Mouse (Mus musculus) urinary bladder, adult 2 months (tissue): Measurements from ENCODE around the gene Klhl9. TPM values are rescaled to one million over a fixed set of nuclear protein-coding genes. Genes with fewer than 3 reads are reported as not detected.
"Not testable (repeated sequence)": the region's sequence is repeated elsewhere in the genome, so short reads cannot be mapped to it uniquely, and the experiment has no call there.

ENCODE experiments used
- DNase-seq: peaks from one replicate; pipeline ENCODE4 v3.0.0; 2022; ENCODE audit warnings: low spot score
- polyA plus RNA-seq: library from polyadenylated mRNA; depleted of rRNA; stranded (reverse); fragments of >200 nt; gene quantifications from 2 replicates; pipeline ENCODE4 v1.2.3, GENCODE M21; 2012; rRNA removed

The Klhl9 gene
- polyA plus RNA-seq = 40.0 and 42.0 TPM in 2 replicates

- peak; percentile 95 for DNase-seq
Observed at GRCm38 (mm10) chr4:88721791-88722721, at the start of gene Klhl9, which contains the start of gene Gm26566. Klhl9 (minus strand) TSS chr4:88722465. Gm26566 (plus strand) TSS chr4:88721805.

DNA sequence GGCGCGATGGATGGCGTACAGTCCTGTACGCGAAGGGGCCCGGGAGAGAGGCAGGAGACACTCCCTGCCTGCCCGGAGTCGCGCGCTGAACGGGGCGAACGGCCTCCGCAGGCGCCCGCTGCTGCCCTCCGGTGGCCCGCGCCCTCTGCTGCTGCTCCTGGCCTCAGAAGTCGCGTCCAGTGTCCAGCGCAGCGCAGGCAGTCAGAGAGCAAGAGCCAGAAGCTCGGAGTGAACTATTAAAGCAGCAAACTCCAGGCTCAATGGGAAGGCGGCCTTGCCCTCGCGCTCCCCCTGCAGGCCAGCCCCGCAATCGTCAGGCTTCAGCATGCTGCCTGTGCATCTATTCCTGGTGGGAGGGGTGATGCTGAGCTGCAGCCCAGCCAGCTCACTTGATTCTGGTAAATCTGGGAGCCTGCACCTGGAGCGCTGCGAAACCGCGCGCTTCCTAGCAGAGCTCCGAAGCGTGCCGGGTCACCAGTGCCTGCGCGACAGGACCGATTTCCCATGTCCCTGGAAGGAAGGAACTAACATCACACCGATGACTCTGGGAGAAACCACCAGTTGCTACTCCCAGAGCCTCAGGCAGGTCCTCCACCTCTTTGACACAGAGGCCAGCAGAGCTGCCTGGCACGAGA, 41.2 kb upstream of the Klhl9 start:
- not testable (repeated sequence) for DNase-seq

DNA sequence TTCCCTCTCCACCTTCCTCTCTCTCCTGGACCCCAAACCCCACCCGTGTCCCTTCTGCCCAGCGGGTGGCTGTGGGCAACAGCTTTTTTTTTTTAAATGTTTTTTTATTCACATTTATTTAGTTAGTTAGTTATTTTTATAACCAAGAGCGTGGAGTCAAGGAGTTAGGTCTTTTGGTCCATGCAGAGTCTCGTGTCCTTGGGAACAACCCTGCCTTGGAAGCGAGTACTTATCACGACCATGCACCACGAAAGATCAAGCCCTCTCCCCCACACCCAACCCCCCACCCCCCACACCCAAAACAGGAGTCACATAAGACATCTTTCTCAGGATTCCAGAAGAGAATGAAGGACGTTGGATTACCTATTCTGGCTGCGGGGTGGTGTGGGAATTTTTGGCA, 40.1 kb upstream of the Klhl9 start:
- peak; percentile 36 for DNase-seq

DNA sequence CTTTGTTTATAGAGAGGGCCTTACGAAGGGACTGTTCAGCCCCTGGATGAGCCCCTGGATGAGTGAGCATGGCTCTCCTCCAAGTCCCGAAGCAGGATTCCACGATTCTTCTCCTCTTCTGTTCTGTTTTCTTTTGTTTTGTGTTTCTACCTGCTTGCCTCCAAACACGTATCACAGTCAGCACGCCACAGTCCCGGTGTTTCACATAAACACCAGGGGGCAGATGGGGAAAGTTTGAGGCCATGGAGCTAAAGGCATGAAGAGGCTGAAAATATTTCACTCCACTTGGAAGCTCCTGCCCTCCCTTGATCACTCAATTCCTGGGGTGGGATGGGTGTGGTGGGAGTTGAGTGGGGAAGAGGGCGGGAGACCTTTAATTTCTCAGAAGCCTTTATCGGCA, 39.5 kb upstream of the Klhl9 start:
- peak; percentile 83 for DNase-seq

DNA sequence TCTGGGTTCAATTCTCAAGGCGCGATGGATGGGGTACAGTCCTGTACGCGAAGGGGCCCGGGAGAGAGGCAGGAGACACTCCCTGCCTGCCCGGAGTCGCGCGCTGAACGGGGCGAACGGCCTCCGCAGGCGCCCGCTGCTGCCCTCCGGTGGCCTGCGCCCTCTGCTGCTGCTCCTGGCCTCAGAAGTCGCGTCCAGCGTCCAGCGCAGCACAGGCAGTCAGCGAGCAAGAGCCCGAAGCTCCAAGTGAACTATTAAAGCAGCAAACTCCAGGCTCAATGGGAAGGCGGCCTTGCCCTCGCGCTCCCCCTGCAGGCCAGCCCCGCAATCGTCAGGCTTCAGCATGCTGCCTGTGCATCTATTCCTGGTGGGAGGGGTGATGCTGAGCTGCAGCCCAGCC, 38.2 kb upstream of the Klhl9 start:
- peak; percentile 47 for DNase-seq

DNA sequence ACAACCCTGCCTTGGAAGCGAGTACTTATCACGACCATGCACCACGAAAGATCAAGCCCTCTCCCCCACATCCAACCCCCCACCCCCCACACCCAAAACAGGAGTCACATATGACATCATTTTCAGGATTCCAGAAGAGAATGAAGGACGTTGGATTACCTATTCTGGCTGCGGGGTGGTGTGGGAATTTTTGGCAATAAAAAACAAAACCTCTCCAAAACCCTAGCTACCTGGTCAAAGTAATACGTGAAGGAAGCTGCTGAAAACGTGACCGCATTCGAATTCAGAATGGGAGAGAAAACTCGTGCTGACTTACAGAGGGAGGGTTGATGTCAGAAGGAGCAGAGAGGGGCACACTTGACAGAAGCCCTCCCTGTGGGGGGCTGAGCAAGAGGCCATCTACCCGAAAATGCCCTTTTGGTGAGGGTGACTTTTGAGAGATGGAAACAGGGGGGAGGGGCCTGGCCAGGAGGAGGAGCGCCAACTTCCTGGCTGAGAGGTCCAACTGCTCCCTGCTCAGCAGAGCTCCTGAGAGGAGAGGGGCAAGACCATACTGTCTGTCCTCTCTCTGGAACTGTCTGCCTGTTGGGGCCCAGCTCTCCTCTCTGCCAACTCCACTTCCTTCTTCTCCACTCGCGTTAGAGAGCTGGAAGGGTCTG, 37.5 kb upstream of the Klhl9 start, which contains the start of gene Gm13283:
Gm13283 (plus strand) TSS at position 510 of the 659 bp plus-strand sequence.
- DNase-seq = not testable (repeated sequence)

DNA sequence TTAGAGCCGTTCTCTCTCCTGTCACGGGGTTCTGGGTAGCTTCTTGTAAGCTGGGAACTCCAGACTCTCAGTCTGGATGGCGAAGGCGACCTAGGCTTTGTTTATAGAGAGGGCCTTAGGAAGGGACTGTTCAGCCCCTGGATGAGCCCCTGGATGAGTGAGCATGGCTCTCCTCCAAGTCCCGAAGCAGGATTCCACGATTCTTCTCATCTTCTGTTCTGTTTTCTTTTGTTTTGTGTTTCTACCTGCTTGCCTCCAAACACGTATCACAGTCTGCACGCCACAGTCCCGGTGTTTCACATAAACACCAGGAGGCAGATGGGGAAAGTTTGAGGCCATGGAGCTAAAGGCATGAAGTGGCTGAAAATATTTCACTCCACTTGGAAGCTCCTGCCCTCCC, 36.5 kb upstream of the Klhl9 start:
- not testable (repeated sequence) for DNase-seq

GRCm38 (mm10) chr4:88757628-88758031, 35.4 kb upstream of the Klhl9 start:
- DNase-seq = peak; percentile 99

DNA sequence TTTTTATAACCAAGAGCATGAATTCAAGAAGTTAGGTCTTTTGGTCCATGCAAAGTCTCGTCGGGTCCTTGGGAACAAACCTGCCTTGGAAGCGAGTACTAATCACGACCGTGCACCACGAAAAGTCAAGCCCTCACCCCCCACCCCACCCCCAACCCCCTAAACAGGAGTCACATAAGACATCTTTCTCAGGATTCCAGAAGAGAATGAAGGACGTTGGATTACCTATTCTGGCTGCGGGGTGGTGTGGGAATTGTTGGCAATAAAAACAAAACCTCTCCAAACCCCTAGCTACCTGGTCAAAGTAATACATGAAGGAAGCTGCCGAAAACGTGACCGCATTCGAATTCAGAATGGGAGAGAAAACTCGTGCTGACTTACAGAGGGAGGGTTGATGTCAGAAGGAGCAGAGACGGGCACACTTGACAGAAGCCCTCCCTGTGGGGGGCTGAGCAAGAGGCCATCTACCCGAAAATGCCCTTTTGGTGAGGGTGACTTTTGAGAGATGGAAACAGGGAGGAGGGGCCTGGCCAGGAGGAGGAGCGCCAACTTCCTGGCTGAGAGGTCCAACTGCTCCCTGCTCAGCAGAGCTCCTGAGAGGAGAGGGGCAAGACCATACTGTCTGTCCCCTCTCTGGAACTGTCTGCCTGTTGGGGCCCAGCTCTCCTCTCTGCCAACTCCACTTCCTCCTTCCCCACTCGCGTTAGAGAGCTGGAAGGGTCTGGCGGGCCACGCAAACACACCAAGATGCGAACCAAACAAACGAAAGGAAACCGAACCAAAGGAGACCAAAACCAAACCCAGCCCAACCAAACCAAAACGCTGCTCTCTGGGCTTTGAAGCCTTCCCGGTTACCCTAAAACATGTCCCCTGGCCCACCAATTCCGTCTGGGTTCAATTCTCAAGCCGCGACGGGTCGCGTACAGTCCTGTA, 34.6 kb upstream of the Klhl9 start:
- not testable (repeated sequence) for DNase-seq

- DNase-seq = peak; percentile 80
Observed at GRCm38 (mm10) chr4:88754818-88755340, 32.6 kb upstream of the Klhl9 start, which contains the start of gene Gm13271. Gm13271 (plus strand) TSS chr4:88754868.

DNA sequence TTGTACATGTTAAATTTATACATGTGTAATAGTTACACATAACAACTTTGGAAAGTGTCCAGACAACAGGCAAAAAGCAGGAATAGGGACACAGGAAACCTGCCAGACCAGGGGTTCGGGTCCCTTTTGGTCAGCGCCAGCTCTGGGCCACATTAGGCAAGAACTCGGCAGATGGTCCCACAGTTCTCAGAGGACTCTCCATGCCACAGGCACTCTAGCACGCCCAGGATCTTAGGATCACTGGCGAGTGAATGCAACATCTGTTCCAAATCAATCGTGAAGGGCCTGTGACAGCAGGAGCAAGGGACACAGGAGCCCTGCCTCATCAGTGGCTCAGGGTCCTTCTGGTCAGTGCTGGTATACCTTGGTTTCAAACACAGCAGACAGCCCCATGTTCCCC, 27.7 kb upstream of the Klhl9 start:
- DNase-seq = no peak

GRCm38 (mm10) chr4:88744207-88744606, 21.9 kb upstream of the Klhl9 start:
- no peak for DNase-seq

- no peak for DNase-seq
Observed at GRCm38 (mm10) chr4:88742771-88743371, 20.6 kb upstream of the Klhl9 start.

DNA sequence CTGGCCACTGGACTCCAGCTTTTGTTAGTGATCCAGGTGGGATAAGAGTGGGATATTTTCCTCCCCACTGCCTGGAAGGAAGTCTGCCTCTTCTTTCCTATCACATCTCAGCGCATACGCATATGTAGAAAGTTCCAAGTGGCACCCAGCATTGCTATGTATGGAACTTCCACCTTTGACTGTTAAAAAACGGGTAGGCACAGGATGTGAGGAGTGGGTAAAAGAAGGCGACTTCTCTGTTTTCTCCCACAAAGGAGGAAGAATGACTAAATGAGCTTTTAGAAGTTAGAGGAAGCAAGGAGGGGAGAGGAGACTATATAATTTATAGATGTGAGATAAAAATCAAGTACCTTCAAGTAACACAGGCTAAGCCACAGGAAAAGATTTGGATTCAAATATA, 19.2 kb upstream of the Klhl9 start:
- no peak for DNase-seq

DNA sequence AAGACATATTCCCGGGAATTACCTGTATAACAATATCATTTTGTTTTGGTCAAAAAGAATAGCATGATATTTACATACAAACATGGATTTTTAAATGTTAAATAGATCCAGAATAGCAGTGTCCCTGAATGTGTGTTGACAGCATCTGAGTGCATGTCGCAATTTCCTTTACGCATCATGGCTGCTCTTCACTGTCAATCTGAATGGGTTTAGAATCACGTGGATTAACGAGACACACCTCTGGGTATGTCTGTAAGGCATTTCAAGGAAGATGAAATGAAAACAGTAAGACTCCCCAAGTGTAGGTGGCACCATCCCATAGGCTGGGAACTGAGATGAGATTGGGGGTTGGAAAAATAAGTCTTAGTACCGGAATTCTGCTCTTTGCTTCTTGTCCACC, 16.8 kb upstream of the Klhl9 start:
- no peak for DNase-seq

- no peak for DNase-seq
Observed at GRCm38 (mm10) chr4:88738480-88738879, 16.2 kb upstream of the Klhl9 start.

- DNase-seq = no peak
Observed at GRCm38 (mm10) chr4:88727324-88727723, 5.1 kb upstream of the Klhl9 start.

- no peak for DNase-seq
Observed at GRCm38 (mm10) chr4:88726727-88727126, 4.5 kb upstream of the Klhl9 start.

DNA sequence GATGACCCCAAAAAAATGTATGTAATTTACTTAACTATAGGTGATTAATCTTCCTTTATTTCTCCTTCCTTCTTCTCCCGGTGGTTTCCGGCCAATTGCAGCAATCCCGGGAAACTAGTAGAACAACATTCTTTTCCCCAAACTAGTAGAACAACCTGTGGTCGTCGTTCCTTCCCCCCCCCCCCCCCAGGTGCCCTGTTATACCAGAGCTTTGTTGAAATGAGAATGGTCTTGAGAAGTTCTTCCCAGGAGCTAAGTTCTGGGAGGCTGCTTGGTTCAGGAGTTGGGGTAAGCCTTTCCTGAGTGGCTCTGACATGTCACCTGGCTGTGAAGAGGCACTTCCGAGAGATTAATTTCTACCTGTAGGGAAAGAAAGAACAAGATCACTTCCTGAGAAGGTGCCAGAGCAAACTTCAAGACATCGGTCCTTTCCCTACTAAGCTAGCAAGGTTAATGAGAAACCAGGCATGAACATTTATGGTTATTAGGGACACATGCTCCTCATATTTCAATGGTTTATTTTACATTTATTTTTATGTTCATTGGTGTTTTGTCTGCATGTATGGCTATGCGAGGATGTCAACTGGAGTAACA, 1.3 kb upstream of the Klhl9 start:
- no peak for DNase-seq

DNA sequence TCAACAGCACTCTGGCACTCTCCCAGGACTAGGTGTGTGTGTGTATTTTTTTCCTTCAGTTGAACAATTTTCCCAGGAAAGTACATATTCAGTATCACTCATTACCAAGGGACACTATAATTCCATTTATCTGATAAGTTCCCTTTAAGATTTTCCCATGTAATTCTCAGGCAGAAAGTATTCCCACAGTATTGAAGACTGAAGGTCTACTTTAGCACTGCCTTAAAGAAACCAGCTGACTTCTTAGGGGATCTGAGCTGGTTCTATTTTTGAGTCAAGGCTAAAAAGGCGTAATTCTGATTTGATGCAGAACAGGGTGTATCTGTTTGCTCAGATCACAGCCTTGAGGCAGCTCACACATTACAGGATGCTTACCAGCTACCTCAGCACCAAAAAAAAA, 3.5 kb downstream of the Klhl9 start:
- no peak for DNase-seq
